Mouse (Mus musculus) cerebellum, adult 11 months (tissue): ENCODE data around the gene Txlna.

Experiments used
- DNase-seq: peaks from one replicate; pipeline ENCODE4 v3.0.0; 2022

The Txlna gene

DNA sequence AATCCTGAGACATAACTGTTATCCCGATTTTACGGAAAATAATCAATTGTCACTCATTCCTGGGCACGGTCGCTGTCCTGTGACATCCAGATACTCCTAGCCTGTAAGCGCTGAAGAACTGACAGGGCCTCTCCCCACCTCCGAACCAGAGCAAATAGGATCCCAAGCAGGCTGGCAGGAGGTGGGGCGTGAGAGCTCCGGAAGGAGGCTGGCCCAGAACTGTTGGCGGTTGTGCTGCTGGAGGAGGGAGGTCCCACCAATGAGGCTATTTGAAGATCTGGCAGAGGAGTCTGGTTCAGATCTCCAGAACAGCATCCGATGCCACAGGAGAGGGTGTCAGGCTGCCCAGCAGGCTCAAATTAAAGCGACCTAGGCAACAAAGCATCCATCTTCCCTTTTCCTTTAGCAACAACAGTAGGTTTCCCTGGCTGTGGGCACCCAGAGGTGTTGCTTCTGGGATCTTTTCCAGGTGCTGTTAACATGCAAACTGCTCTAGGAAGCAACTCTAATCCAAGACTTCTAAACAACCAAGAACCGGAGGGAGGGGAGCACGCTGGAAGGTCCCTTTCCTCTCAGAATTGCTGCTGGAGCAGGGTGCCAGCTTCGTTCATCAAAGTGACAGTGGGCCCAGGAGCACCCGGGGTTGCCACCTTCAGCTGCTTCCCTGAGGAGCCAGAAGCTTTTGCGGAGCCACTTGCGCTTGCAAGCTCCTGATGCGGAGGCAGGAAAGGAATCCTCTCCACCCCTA lies 16.4 kb downstream of the Txlna start:
- DNase-seq: peak; percentile 88

DNA sequence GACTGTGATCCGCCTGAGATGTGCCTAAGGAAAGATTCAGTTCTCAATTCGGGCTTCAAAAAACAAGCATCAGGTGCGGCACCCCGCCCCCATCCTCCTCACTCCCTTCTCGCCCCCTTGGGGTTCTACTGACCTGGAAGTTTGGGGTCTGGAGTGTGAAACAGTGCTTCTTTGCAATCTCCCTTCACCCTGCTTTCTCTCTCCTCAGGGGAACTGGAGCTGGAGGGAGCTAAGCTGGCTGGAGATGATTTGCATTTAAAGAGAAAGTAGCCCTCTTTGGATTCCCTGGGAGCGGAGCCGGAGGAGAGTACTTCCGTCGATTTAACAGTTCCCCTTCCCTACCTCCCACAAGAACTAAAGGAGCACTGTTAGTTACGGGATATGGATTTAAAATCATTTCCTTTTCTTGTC lies 17.2 kb downstream of the Txlna start, which contains the start of gene Ccdc28b:
Gene Ccdc28b, minus strand, starts transcription at position 267 of the 411 bp plus-strand sequence.
- peak; percentile 48 for DNase-seq

DNA sequence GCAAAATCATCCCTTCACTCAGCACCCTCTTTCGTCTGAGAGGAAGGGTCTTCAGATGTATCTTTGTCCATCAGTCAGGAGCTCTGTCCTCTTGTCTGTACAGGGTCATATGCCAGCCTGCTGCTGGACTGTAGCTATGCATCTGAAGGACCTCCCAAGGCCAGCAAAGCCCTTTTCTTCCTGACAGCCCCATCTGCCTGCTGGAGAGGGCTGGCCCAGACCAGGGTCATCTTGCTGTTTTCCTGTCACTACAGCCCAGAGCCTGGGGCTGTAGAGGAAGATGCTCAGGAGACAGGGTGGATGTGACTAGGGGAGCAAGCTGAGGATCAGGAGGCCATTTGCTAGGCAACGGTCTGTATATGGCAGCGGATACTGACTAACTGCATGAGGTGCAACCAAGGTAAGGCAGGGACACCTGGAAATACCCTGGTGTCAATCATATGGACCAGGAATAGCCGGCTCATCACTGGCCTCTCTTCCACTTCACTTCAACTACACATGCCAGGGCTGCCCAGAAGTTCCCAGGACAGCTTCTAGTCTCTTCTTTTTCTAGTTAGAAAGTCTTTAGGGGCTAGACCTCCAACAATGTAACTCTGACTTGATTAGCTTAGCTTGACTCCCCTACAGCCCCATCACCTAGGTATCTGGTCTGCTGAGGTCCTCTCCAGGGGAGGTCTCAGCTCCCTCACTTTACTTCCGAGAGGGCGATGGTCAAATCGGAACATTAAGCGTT lies 17.9 kb downstream of the Txlna start:
- no peak for DNase-seq

DNA sequence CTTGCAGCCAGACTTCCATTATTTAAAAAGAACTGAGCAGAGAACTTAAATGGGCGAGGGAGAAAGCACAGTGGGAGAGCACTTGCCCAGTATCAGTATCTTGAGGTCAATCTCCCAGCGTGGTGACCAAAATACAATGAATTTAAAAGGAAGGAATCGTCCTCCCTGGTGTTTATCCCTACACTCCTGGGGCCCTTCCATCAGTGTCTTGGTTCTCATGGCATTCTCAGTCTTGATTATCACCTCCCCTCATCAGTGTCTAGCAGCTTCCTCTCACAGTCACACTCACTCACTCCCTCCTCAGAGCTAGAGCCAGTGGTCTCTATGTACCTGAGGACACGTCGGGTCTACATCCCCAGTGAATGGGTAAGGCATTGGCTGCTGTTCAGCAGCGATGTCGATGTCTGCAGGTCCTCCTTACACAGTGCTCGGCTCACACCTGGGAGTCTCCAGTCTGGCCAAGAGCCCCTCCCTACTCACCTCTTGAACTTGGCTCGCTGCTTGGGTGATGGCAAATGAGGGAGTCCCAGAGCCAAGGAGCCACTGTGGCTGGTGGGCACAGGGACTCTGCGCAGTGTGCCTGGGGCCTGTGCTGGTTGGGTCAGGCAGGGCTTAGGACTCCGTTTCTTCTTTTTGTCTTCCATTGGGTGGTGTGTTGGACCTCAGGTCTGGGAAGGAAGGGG lies 18.6 kb downstream of the Txlna start:
- no peak for DNase-seq

DNA sequence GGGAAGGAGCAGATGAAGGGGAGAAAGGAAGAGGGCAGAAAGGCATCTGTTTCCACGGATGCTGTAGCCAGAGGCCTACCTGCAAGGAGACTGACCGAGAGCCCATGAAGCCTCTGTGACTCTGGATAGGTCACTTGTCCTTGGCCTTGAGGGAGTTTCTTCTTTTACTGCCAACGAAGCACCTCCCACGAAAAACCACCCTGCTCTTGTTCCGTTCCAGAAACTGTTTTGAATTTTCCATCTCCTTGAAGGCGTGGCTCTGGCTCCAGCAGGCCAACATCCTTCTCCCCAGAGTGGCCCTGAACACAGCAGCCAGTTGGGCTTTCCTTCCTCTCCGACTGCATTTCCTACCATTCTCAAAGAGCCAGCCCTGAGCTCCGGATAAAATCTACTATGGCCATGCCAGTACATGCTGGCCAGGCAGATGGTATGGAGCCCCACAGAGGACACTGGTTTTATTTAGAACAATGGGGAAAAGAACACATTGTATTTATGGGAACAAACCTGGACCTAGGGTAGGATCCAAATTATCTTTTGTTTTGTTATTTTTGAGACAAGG lies 19.5 kb downstream of the Txlna start:
- peak; percentile 61 for DNase-seq

DNA sequence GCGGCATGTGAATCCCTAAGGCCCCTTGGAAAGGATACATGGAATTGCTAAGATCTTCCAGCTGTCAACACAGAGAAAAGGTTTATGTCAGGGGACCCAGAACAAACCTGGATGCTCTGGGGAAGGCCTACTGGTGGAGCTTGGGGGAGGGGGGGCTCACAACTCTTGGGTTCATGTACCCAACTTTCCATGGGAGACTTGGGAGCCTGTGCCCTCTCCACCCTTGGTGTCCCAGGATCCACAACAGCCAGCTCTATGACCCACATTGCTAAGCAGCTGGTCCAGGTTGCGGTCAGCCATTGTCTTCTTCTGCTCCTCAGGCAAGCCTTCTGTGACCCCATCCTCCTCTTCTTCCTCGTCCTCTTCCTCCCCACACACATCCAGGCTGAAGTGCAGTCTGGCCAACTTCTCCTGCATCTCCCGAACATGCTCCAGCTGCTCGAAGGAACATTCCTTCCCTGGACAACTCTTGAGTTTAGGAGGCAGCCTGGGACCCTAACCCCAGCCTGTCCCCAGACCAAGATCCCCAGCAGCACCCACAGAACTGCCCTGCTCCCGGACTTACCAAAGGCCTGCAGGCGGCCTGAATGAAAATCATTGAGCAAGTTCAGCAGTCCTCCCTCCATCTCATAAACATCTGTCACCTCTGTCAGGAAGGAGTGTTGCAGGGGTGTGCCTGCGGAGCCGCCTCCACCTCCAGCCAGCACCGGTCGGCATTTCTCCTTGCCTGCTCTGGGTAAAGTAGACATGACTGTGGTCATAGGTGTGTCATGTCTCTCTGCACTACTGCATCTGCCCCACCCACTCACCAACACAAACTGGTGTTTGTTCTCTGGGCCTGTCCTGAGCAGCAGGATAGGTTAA lies 20.2 kb downstream of the Txlna start:
- no peak for DNase-seq

DNA sequence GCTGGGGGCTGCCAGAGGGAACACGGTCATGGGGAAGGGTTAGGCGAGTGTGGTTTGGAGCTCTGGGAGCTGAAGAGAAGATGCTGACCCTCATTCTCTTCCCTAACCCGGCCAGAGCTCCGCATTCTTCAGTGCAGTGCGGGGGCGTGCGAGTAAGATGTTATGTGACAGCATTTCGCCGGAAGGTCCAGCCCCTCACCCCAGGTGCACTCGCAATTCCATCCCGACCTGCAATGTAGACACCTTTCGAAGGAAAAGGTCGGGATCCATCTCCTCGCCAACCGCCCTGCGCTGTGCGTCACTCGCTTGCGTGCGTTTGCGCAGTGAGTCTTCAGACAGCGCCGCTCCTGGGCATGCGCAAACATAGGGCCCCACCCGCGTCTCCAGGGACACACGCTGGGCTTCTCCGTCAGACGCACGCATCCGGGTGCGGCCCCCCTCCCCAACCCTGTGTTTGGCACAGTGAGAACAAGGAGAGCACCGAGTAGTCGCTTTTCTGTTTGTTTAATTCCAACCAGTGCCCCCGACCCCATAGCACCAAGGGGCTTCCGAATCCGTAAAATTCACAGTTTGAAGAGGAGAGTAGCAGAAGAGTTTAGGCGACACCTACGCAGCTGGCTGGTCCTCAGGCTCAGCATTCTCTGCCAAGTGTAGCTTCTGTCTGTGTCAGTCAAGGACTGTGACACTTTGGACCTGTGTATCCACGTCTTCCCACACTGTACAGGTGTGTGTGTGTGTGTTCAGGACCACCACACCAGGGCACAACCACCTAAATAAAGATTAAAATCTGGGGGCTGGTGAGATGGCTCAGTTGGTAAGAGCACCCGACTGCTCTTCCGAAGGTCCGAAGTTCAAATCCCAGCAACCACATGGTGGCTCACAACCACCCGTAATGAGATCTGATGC lies 21.8 kb downstream of the Txlna start, which contains the start of gene Iqcc:
Gene Iqcc, minus strand, starts transcription at position 314 of the 906 bp plus-strand sequence.
- DNase-seq: peak; percentile 95

DNA sequence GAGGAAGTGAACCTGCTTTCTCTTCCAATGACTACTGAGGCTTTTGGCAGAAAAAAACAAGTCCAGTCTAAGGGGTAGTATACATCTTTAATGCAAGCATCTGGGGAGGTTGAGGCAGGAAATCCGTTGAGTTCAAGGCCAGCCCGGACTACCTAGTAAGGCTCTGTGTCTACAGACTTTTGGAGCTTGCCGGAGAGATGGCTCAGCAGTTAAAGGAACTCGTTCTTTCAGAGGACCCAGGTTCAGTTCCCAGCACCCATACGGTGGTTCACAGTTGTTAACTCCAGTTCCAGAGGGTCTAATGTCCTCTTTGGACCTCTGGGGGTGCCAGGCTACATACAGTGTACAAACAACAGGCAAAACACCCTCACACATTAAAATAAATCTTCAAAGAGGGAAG lies 22.8 kb downstream of the Txlna start:
- DNase-seq: no peak

DNA sequence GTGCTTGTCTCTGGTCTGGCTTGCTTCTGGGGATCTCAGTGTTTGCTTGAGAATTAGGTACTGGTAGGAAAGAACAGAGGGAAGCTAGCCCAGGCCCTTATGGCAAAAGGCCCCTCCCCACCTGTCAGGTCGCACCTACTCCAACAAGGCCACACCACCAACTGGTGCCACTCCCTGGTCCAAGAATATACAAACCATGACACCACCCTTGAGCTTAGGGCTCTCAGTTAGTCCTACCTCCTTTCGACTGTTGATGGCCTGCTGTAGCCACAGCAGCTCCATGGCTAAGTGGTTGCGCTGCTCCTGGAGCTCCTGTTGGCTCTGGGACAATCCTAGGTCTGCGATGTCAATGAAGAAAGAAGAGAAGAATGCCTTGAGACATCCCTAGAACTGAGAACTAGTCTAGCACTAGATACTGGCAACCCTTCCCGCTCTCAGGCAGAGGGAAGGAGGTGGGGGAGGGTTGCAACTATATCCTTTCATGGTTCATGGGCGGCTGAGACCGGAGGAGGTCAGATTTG lies 23.7 kb downstream of the Txlna start:
- no peak for DNase-seq

DNA sequence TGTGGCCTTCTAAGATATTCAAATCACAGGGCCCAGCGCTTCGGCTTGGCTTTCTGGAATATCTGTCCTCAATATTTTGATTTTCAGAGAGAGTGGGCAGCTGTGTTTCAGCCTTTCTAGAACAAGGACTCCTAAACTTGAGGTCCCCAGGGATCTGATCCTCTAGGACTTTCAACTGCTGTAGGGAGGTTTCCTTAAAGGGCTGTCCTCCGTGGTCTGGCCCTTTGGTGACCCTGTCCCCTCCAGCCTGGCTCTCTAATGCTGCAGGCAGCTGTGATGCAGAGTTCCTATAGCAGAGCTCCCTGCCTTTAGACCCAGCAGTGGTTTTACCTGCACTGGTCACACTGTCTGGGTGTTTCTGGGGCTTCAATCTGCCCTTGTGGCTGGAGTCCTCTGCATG lies 24.2 kb downstream of the Txlna start:
- DNase-seq: no peak

DNA sequence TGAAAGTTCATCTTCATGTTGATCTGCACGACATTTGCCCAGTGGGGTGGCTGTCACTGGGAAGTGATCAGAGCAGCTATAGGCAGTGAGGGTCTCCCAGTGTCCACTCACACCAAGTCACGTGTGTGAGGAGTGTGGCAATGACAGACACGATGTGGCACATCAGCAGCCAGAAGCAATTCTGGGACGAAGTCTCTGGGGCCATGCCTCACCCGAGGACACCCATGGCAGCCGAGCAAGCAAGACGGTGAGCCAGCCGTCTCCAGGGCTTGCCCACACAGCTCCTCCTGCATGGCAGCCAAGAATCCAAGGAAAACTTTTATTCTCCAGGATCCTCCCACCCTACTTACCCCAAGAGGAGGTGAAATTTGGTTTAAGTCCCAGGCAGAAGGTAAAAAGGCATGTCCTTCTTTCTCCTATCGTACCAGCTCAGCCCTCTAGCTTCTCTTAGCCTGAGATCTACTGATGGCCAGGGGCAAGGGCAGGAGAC lies 25.0 kb downstream of the Txlna start:
- DNase-seq: no peak

DNA sequence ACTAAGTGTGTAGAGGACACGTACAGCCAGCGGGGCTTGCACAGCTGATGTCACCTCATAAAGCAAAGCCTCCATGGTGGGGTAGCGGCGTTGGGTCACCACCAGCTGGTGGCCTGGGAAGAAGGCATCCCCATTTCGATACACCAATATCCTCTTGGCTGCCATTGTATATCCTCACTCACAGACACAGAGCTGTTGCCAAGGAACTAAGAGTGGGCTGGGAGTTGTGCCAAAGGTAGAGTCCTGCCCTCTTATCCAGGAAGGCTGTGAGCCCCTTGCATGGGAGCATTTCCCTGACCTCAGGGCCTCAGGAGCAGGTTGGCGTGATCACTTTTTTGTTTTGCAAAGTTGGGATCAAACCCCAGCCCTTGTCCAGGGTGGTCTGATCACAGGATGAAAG lies 26.8 kb downstream of the Txlna start, which contains the start of gene Dcdc2b:
Gene Dcdc2b, minus strand, starts transcription at position 165 of the 400 bp plus-strand sequence.
- no peak for DNase-seq

DNA sequence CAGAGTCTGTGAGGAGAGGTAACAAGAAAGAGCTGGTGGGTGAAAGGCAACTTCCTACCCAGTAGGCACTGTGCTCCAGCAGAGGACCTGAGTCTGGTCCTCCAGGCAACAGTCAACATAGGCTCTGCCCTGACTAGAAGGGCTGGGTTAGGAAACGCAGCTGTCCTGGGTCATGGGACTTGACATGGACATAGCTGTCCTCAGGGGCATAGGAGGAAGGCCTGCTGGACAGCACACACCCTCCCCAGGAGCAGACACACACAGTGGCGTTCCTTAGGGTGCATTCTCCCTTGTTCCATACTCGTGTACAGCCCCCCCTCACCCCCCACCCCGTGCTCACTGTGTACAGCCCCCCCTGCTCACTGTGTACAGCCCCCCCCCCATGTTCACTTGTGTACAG lies 30.4 kb downstream of the Txlna start:
- no peak for DNase-seq

DNA sequence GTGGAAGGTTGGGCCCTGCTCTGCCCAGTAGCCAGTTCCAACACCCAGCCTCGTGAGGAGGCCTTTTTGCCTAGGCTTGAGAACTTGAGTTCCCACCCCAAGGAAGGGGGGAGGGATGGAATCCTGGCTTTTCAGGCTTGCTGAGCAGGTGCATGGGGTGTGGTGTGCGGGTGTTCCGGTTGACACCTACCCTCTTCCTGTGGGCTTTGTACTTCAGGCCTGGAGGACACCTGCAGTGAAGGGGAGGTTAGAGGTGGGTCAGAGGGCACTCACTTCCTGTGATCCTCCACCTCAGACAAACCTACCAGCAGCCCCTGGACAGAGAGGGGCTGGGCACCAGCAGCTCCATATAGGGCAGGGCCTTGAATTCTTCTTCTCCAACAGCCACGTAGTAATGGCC lies 30.8 kb downstream of the Txlna start:
- DNase-seq: no peak

DNA sequence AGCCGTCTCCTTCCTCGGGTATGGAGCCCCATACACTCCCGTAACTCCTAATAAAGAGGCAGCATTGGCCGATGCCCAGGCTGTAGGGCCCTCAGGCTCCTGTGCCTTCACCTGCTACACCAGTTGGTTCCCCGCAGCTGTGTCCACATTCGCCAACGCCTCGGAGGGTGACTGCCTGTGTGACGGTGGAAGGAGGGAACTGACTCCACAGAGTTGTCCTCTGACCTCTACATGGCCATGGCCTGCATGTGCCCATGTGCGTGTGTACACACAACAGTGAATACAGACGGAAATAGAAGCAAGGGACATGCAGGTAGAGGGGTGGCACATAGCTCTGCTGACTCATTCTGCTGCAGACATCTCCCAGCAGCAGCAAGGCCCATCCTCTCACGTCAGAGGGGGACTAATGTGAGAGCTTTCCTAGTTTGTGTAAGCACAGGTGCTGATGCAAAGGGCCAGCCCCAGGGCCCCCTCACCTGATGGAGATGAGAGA lies 31.7 kb downstream of the Txlna start:
- DNase-seq: no peak

DNA sequence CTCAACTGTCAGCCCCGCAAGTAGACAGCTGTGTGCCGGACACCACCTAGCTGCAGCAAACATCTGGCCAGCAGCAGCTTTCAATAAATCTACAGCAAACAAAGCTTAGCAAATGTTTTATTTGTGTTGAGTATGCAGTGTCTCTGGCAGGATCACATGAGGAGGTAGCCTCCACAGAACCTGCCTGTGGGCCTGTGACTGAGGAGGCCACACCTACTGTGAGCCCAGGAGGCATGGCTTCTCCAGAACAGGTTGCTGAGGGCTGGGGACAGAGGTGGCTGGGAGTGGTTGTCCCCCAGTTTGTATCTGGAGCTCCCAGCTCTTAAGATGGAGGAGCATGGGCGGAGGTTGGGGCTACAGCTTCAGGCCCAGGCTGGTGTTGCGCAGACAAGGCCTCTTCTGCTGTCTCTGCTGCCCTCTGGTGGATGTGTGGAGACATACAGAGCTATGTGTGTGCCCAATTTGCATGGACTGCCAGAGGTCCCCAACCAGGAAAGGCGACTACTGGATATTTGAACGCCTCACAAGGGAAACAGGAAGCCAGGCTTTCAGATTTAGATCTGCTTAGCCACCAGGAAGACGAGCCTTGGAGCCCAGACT lies 32.3 kb downstream of the Txlna start:
- peak; percentile 75 for DNase-seq

DNA sequence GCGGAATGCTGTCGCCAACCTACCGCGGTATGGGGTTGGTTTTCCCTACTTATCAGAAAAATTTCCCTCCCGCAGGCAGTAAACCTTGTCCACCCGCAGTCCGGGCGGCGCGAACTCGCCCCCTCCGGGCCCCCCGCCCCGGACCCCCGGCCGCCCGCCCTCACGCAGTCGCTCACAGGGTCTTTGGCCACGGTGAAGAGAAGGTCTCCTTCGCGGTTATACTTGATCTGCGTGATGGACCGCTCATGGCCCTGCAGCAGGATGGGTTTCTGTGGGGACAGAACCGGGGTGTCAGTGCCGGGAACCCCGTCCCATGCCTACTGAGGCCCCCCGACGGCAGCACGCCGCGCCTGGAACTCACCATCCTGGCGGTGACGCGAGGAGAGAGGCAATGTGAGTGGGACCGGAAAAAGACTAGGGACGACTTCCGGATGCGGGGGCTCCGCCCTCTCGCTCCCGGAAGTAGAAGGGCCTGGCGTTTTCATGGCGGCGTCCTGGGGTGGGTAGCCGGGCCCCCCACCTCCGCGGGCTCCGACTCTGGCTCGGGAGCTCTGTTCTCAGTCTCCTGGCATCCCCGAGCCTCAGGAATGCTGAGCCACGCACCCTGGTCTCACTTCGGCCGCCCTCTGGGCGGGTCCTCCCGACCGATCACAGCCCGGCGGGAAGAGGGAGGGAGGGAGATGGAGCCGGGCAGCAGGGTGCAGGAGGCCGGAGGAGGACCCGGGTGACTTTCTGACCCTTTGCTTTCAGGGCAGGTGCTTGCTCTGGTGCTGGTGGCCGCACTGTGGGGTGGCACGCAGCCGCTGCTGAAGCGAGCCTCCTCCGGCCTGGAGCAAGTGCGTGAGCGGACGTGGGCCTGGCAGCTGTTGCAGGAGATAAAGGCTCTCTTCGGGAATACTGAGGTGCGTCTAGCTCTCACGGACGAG lies 40.4 kb downstream of the Txlna start, which contains the start of the genes Eif3i and Tmem234:
Gene Eif3i, minus strand, starts transcription at position 416 of the 926 bp plus-strand sequence.
Gene Tmem234, plus strand, starts transcription at position 436 of the 926 bp plus-strand sequence.
- peak; percentile 74 for DNase-seq

DNA sequence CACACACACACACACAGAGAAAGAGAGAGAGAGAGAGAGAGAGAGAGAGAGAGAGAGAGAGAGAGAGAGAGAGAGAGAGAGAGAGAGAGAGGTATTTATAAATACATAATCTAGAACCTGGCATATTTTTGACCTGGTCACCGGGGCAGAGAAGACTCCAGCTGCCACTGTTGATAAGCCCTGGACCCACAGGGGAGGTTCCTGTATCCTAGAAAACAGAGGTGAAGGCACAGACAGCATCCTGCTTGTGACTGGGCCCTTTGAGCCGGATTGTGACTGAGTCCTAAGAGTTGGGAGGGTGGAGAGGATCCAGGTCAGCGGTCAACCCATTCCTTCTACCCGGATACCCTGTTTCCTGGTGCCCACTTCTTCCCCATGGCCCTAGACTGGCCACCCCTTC lies 52.0 kb downstream of the Txlna start:
- DNase-seq: no peak

DNA sequence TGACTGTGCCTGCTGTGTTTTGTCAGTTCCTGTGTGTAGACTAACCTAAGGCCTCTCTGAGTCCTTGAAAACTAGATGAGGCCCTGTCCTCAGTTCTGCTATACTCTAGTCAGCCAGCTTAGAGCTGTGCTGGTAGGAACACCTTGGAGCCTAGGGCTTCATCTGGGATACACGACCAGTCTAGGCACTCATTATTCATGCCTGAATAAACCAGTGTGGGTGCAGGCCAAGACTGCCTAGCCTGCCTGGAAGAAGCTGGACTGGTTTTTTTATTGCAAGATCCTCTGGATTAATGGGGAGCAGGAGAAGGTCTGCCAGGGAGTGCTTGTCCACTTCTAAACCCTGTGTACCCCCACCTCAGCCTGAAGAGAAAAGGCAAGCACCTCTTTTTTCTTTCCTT lies 53.9 kb downstream of the Txlna start:
- DNase-seq: no peak
